Mouse (Mus musculus) c-Kit-positive CD71-positive TER-119-negative erythroid progenitor cells, embryonic 14.5 days (primary cell): ENCODE measurements around the gene Clnk.
"Not testable (repeated sequence)": the region's sequence is repeated elsewhere in the genome, so short reads cannot be mapped to it uniquely, and the experiment has no call there.

ENCODE experiments used
- DNase-seq: peaks from one replicate; pipeline ENCODE4 v3.0.0-alpha.2; 2013; ENCODE audit warnings: low read depth

Gene Clnk

GRCm38 (mm10) chr5:38876622-38877021, at the start of gene Clnk:
Clnk (minus strand) TSS chr5:38876812.
- DNase-seq = no peak

GRCm38 (mm10) chr5:38905271-38905670, 28.7 kb upstream of the Clnk start:
- no peak for DNase-seq

- DNase-seq = no peak
Observed at GRCm38 (mm10) chr5:38904528-38905044, 28.0 kb upstream of the Clnk start.

- no peak for DNase-seq
Observed at GRCm38 (mm10) chr5:38902889-38903288, 26.3 kb upstream of the Clnk start.

- no peak for DNase-seq
Observed at GRCm38 (mm10) chr5:38899051-38899450, 22.4 kb upstream of the Clnk start.

GRCm38 (mm10) chr5:38888646-38889045, 12.0 kb upstream of the Clnk start:
- DNase-seq = no peak

- no peak for DNase-seq
Observed at GRCm38 (mm10) chr5:38886623-38887275, 10.1 kb upstream of the Clnk start.

GRCm38 (mm10) chr5:38882635-38883034, 6.0 kb upstream of the Clnk start:
- not testable (repeated sequence) for DNase-seq

GRCm38 (mm10) chr5:38881728-38882620, 5.4 kb upstream of the Clnk start:
- DNase-seq = no peak

GRCm38 (mm10) chr5:38881416-38881727, 4.8 kb upstream of the Clnk start:
- no peak for DNase-seq

- DNase-seq = no peak
Observed at GRCm38 (mm10) chr5:38879989-38880706, 3.5 kb upstream of the Clnk start.

GRCm38 (mm10) chr5:38875403-38875802, 1.2 kb downstream of the Clnk start:
- no peak for DNase-seq

- DNase-seq = no peak
Observed at GRCm38 (mm10) chr5:38874931-38875330, 1.7 kb downstream of the Clnk start.

GRCm38 (mm10) chr5:38872906-38873305, 3.7 kb downstream of the Clnk start:
- no peak for DNase-seq

- DNase-seq = no peak
Observed at GRCm38 (mm10) chr5:38871591-38871990, 5.0 kb downstream of the Clnk start.

- no peak for DNase-seq
Observed at GRCm38 (mm10) chr5:38870485-38870884, 6.1 kb downstream of the Clnk start.

- no peak for DNase-seq
Observed at GRCm38 (mm10) chr5:38869976-38870375, 6.6 kb downstream of the Clnk start.

- no peak for DNase-seq
Observed at GRCm38 (mm10) chr5:38864624-38865023, 12.0 kb downstream of the Clnk start.

GRCm38 (mm10) chr5:38863029-38863428, 13.6 kb downstream of the Clnk start:
- no peak for DNase-seq

GRCm38 (mm10) chr5:38862288-38862985, 14.2 kb downstream of the Clnk start:
- no peak for DNase-seq

GRCm38 (mm10) chr5:38858015-38858721, 18.4 kb downstream of the Clnk start:
- DNase-seq = no peak
